Mouse (Mus musculus) NIH3T3 (cell line): ENCODE results near the gene Cd68.

ENCODE experiments used
- DNase-seq: peaks from one replicate; pipeline ENCODE4 v3.0.0-alpha.2; 2012; ENCODE audit warnings: low read depth

The Cd68 gene

GRCm38 (mm10) chr11:69695046-69695360 lies 29.1 kb upstream of the Cd68 start:
- no peak for DNase-seq

GRCm38 (mm10) chr11:69693421-69693965 lies 27.5 kb upstream of the Cd68 start:
- no peak for DNase-seq

GRCm38 (mm10) chr11:69692863-69693262 lies 26.9 kb upstream of the Cd68 start:
- DNase-seq, result no peak

- no peak for DNase-seq
Measured at GRCm38 (mm10) chr11:69692196-69692811, 26.4 kb upstream of the Cd68 start.

- DNase-seq, result no peak
Measured at GRCm38 (mm10) chr11:69689891-69690290, 23.9 kb upstream of the Cd68 start.

- DNase-seq, result no peak
Measured at GRCm38 (mm10) chr11:69687061-69687460, 21.1 kb upstream of the Cd68 start.

- DNase-seq, result peak; percentile 68
Measured at GRCm38 (mm10) chr11:69686377-69686776, 20.4 kb upstream of the Cd68 start.

- DNase-seq, result peak; percentile 81
Measured at GRCm38 (mm10) chr11:69685526-69686148, 19.7 kb upstream of the Cd68 start, which contains the start of gene Tnfsf13. TSS of gene Tnfsf13 (minus strand) at chr11:69685784.

GRCm38 (mm10) chr11:69684936-69685335 lies 19.0 kb upstream of the Cd68 start:
- no peak for DNase-seq

GRCm38 (mm10) chr11:69684128-69684745 lies 18.3 kb upstream of the Cd68 start:
- no peak for DNase-seq

GRCm38 (mm10) chr11:69683576-69683975 lies 17.6 kb upstream of the Cd68 start:
- no peak for DNase-seq

GRCm38 (mm10) chr11:69682840-69683533 lies 17.0 kb upstream of the Cd68 start:
- DNase-seq, result peak; percentile 95

- no peak for DNase-seq
Measured at GRCm38 (mm10) chr11:69682209-69682839, 16.4 kb upstream of the Cd68 start.

GRCm38 (mm10) chr11:69681314-69682208 lies 15.6 kb upstream of the Cd68 start, which contains the start of gene Senp3:
TSS of gene Senp3 (minus strand) at chr11:69682084.
- DNase-seq, result peak; percentile 97

GRCm38 (mm10) chr11:69680136-69680855 lies 14.3 kb upstream of the Cd68 start:
- no peak for DNase-seq

GRCm38 (mm10) chr11:69679144-69679543 lies 13.2 kb upstream of the Cd68 start:
- no peak for DNase-seq

- peak; percentile 100 for DNase-seq
Measured at GRCm38 (mm10) chr11:69672211-69672706, 6.3 kb upstream of the Cd68 start, which contains the start of gene Eif4a1. TSS of gene Eif4a1 (minus strand) at chr11:69672423.

- no peak for DNase-seq
Measured at GRCm38 (mm10) chr11:69671726-69672124, 5.8 kb upstream of the Cd68 start.

GRCm38 (mm10) chr11:69670786-69671725 lies 5.1 kb upstream of the Cd68 start:
- DNase-seq, result peak; percentile 99
